Mouse (Mus musculus) small intestine, adult 2 months (tissue): Measurements from ENCODE around the gene Foxk2.

ENCODE experiments used
- CTCF ChIP-seq: fragments of 200-500 bp; IDR thresholded peaks from 2 replicates; pipeline ENCODE4 v1.5.1; 2012; ENCODE audit warnings: low read depth, mild to moderate bottlenecking, control low read depth, inconsistent platforms, low read length, moderate library complexity, mixed read lengths; ENCODE audit not compliant: insufficient replicate concordance, insufficient read length; ENCODE audit errors: extremely low read depth
- POLR2A ChIP-seq: fragments of 200-500 bp; IDR thresholded peaks from 2 replicates; pipeline ENCODE4 v1.6.1; 2012; ENCODE audit warnings: low read depth, mild to moderate bottlenecking, control low read depth, inconsistent platforms, low read length, moderate library complexity

- TF ChIP-seq CTCF (no peak), POLR2A (no peak)
These were observed 66.2 kb downstream of the Foxk2 start for GRCm38 (mm10) chr11:121326034-121326433.
